Mouse (Mus musculus): ENCODE measurements at regions not wholly inside any gene's neighbourhood (a gene's known extent, or its start where the extent isn't known, plus 50 kb on each side); places are given as distances from the start of the nearest gene placed in this dataset.

- TF ChIP-seq GATA1 (IDR thresholded peaks at IDR 0.05; ENCODE audit: low read length), result no peak
These were observed 85.3 kb upstream of the Ltbp1 start for GRCm38 (mm10) chr17:74920056-74920455.

GRCm38 (mm10) chr17:74921413-74921812 is 84.0 kb upstream of the Ltbp1 start:
- no peak for TF ChIP-seq GATA1 (IDR thresholded peaks at IDR 0.05; ENCODE audit: low read length)

- no peak for TF ChIP-seq GATA1 (IDR thresholded peaks at IDR 0.05; ENCODE audit: low read length)
These were observed 83.4 kb upstream of the Ltbp1 start for GRCm38 (mm10) chr17:74922016-74922415.

- TF ChIP-seq GATA1 (IDR thresholded peaks at IDR 0.05; ENCODE audit: low read length), result no peak
These were observed 82.8 kb upstream of the Ltbp1 start for GRCm38 (mm10) chr17:74922591-74922990.

GRCm38 (mm10) chr17:74923101-74923500 is 82.3 kb upstream of the Ltbp1 start:
- no peak for TF ChIP-seq GATA1 (IDR thresholded peaks at IDR 0.05; ENCODE audit: low read length)

- TF ChIP-seq GATA1 (IDR thresholded peaks at IDR 0.05; ENCODE audit: low read length), result no peak
These were observed 80.2 kb upstream of the Ltbp1 start for GRCm38 (mm10) chr17:74925131-74925530.

- no peak for TF ChIP-seq GATA1 (IDR thresholded peaks at IDR 0.05; ENCODE audit: low read length)
These were observed 77.4 kb upstream of the Ltbp1 start for GRCm38 (mm10) chr17:74927981-74928380.

GRCm38 (mm10) chr17:74931540-74931939 is 73.8 kb upstream of the Ltbp1 start:
- TF ChIP-seq GATA1 (IDR thresholded peaks at IDR 0.05; ENCODE audit: low read length), result no peak

GRCm38 (mm10) chr17:74941393-74941792 is 64.0 kb upstream of the Ltbp1 start:
- no peak for TF ChIP-seq GATA1 (IDR thresholded peaks at IDR 0.05; ENCODE audit: low read length)

- TF ChIP-seq GATA1 (IDR thresholded peaks at IDR 0.05; ENCODE audit: low read length), result no peak
These were observed 62.2 kb upstream of the Ltbp1 start for GRCm38 (mm10) chr17:74942984-74943801.

GRCm38 (mm10) chr17:74943802-74944193 is 61.6 kb upstream of the Ltbp1 start:
- TF ChIP-seq GATA1 (IDR thresholded peaks at IDR 0.05; ENCODE audit: low read length), result no peak

GRCm38 (mm10) chr17:74945149-74945548 is 60.2 kb upstream of the Ltbp1 start:
- TF ChIP-seq GATA1 (IDR thresholded peaks at IDR 0.05; ENCODE audit: low read length), result no peak

- no peak for TF ChIP-seq GATA1 (IDR thresholded peaks at IDR 0.05; ENCODE audit: low read length)
These were observed 56.9 kb upstream of the Ltbp1 start for GRCm38 (mm10) chr17:74948476-74948875.

GRCm38 (mm10) chr17:74950316-74950715 is 55.1 kb upstream of the Ltbp1 start:
- no peak for TF ChIP-seq GATA1 (IDR thresholded peaks at IDR 0.05; ENCODE audit: low read length)

GRCm38 (mm10) chr17:74954988-74955387 is 50.4 kb upstream of the Ltbp1 start:
- TF ChIP-seq GATA1 (IDR thresholded peaks at IDR 0.05; ENCODE audit: low read length), result peak; percentile 75
